8 mouse cellular contexts compared by ENCODE assay signal in the genomic region with DNA sequence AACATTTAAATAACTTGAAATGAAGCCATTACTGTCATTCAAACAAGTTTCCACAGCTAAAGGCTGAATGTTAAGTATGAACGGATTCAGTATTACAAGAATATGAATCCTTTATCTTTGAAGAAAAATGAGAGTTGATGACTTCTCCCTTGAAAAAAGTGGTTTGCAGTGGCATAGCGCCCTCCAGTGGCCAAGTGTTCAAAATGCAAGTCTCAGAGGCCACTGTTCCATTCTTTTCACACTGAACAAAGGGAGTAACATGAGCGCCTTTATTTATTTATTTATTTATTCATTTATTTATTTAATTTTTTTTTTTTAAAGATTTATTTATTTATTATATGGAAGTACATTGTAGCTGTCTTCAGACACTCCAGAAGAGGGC.
DNase-seq lines count a peak whose midpoint lies in the region; ATAC-seq and TF ChIP-seq lines count a peak whose summit lies in the region.

No protein-coding gene starts in this region.

- H3K36me3 ChIP-seq in forebrain, embryonic 13.5 days (ENCODE audit: poor library complexity, severe bottlenecking), result no peaks in the 10 kb centered on the region
- H3K36me3 ChIP-seq in lung, embryonic 14.5 days (ENCODE audit: insufficient read depth), result no peaks in the 10 kb centered on the region

- H3K27ac ChIP-seq in forebrain, embryonic 13.5 days, result no peak overlapping the region
- H3K27ac ChIP-seq in lung, embryonic 14.5 days (ENCODE audit: low read depth), result no peak overlapping the region

- peaks cover 51% of the 10 kb centered on the region for H3K4me1 ChIP-seq in forebrain, embryonic 13.5 days
- no peaks in the 10 kb centered on the region; the same call in 1 of the 2 replicates for H3K4me1 ChIP-seq in lung, embryonic 14.5 days (ENCODE audit: insufficient read depth)

- no peak overlapping the region for H3K4me3 ChIP-seq in forebrain, embryonic 13.5 days
- H3K4me3 ChIP-seq in lung, embryonic 14.5 days (ENCODE audit: low read depth, low read length), result no peak overlapping the region

- no peak for TF ChIP-seq POLR2A in brain, embryonic 14.5 days (IDR thresholded peaks at IDR 0.05; ENCODE audit: borderline replicate concordance, extremely low read depth, insufficient read depth, insufficient read length, poor library complexity, severe bottlenecking)

- ATAC-seq in forebrain, embryonic 13.5 days, result 0 out of 2 replicates have a peak, but pooled peaks have one; percentile 28
- no peak for ATAC-seq in lung, embryonic 14.5 days (ENCODE audit: insufficient read depth)

- TF ChIP-seq CTCF in brain, embryonic 14.5 days (IDR thresholded peaks at IDR 0.05; ENCODE audit: borderline replicate concordance, extremely low read depth, insufficient read depth, insufficient read length), result peak; percentile 84
- peak; percentile 82 for TF ChIP-seq CTCF in lung, embryonic 14.5 days (IDR thresholded peaks at IDR 0.05; ENCODE audit: low read depth)

- H3K27me3 ChIP-seq in forebrain, embryonic 13.5 days, result no peaks in the 10 kb centered on the region
- no peaks in the 10 kb centered on the region for H3K27me3 ChIP-seq in lung, embryonic 14.5 days (ENCODE audit: insufficient read depth, low read length)

- 16% methylated on average over 3 of the region's 3 CpGs for WGBS in forebrain, embryonic 13.5 days
- 20% methylated on average over 3 of the region's 3 CpGs for WGBS in lung, embryonic 14.5 days

- no peaks in the 10 kb centered on the region for H3K9me3 ChIP-seq in forebrain, embryonic 13.5 days (replicated peaks)
- no peaks in the 10 kb centered on the region for H3K9me3 ChIP-seq in lung, embryonic 14.5 days (ENCODE audit: low read depth, low read length)

- no peak overlapping the region for H3K9ac ChIP-seq in forebrain, embryonic 13.5 days
- no peak overlapping the region for H3K9ac ChIP-seq in lung, embryonic 14.5 days

- no peak overlapping the region for H3K4me2 ChIP-seq in forebrain, embryonic 13.5 days
- no peak overlapping the region for H3K4me2 ChIP-seq in lung, embryonic 14.5 days

- DNase-seq in gastrocnemius, adult 18-20 months (ENCODE audit: low spot score), result peak; percentile 69
- DNase-seq in gastrocnemius, postnatal 25 days, result no peak
- DNase-seq in CD4-positive, CD25-positive, alpha-beta regulatory T cell, adult 2 months (ENCODE audit: low read depth, low spot score), result peak; percentile 80
- peak; percentile 93 for DNase-seq in brain, embryonic 14.5 days (ENCODE audit: low read depth)
- peak; percentile 62 to 68 for DNase-seq in kidney, postnatal 25 days
- peak; percentile 88 for DNase-seq in lung, embryonic 14.5 days
- peak; percentile 60 to 86 for DNase-seq in spleen, postnatal 4 days (ENCODE audit: low spot score in 2 of 2)
